Mouse (Mus musculus): ENCODE measurements at regions not wholly inside any gene's neighbourhood (a gene's known extent, or its start where the extent isn't known, plus 50 kb on each side); places are given as distances from the start of the nearest gene placed in this dataset.

GRCm38 (mm10) chr1:91731703-91732102, 69.6 kb upstream of the Twist2 start:
- TF ChIP-seq CTCF (conservative IDR thresholded peaks at IDR 0.05; ENCODE audit: low read length) (no peak), NANOG (IDR thresholded peaks at IDR 0.05; ENCODE audit: borderline replicate concordance, low read length) (no peak), POU5F1 (IDR thresholded peaks at IDR 0.05; ENCODE audit: borderline replicate concordance, low read length) (no peak)
